Mouse (Mus musculus) midbrain, embryonic 14.5 days (tissue): ENCODE measurements around the gene Pdlim7. TPM values are rescaled to one million over a fixed set of nuclear protein-coding genes. Genes with fewer than 3 reads are reported as not detected.

ENCODE experiments used
- ATAC-seq: fragments of 200-750 bp; cut with Nextera tagmentation; 2 replicates; pipeline ENCODE4 v1.8.0; 2017; ENCODE audit warnings: moderate number of reproducible peaks, moderate library complexity; ENCODE audit not compliant: low FRiP score, low TSS enrichment
- DNase-seq: peaks from one replicate; pipeline ENCODE4 v3.0.0-alpha.2; 2015
- H3K27ac ChIP-seq: fragments of 300-500 bp; sonication (generic); replicated peaks from 2 replicates; pipeline ENCODE4 v1.5.1; 2014; ENCODE audit warnings: mild to moderate bottlenecking, low read depth, low read length, moderate library complexity
- H3K27me3 ChIP-seq: fragments of 300-500 bp; sonication (generic); 2 replicates; pipeline ENCODE4 v1.6.1; 2014; ENCODE audit warnings: low read length, control low read depth, mixed read lengths; ENCODE audit not compliant: control insufficient read depth, insufficient read depth
- H3K36me3 ChIP-seq: fragments of 300-500 bp; sonication (generic); 2 replicates; pipeline ENCODE4 v1.6.1; 2014; ENCODE audit warnings: low read length, control low read depth; ENCODE audit not compliant: control insufficient read depth, insufficient read depth
- H3K4me1 ChIP-seq: fragments of 300-500 bp; sonication (generic); 2 replicates; pipeline ENCODE4 v1.6.1; 2014; ENCODE audit warnings: mild to moderate bottlenecking, antibody characterized with exemption, low read length, control low read depth; ENCODE audit not compliant: control insufficient read depth, insufficient read depth
- H3K4me2 ChIP-seq: fragments of 300-500 bp; sonication (generic); 2 replicates; pipeline ENCODE4 v1.6.1; 2014; ENCODE audit warnings: mild to moderate bottlenecking, low read length, moderate library complexity
- H3K4me3 ChIP-seq: fragments of 300-500 bp; sonication (generic); replicated peaks from 2 replicates; pipeline ENCODE4 v1.5.1; 2014; ENCODE audit warnings: low read depth, low read length
- H3K9ac ChIP-seq: fragments of 300-500 bp; sonication (generic); replicated peaks from 2 replicates; pipeline ENCODE4 v1.6.1; 2014; ENCODE audit warnings: mild to moderate bottlenecking, low read length, moderate library complexity
- H3K9me3 ChIP-seq: fragments of 300-500 bp; sonication (generic); 2 replicates; pipeline ENCODE4 v1.6.1; 2016; ENCODE audit warnings: low read length, control low read depth, mixed read lengths; ENCODE audit not compliant: control insufficient read depth
- WGBS: fragments of 180-500 bp; shearing (Covaris S2); extraction: QIAGEN DNeasy Blood & Tissue Kit; methylation state at CpG from one replicate; pipeline ENCODE4 v1.1.7; 2014; 5-methylcytosine and 5-hydroxymethylcytosine counted together
- polyA plus RNA-seq: library from polyadenylated mRNA; unstranded; fragments of >200 nt; fragmentation: Nextera tagmentation; extraction: Ambion mirVana; gene quantifications from 2 replicates; pipeline ENCODE4 v1.2.1, GENCODE M21; 2014

Pdlim7 gene
- polyA plus RNA-seq, 1 experiment from 2014 or later = 126 TPM

- peaks cover 88% of the 10 kb centered on the region for H3K36me3 ChIP-seq
- H3K4me2 ChIP-seq = no peak overlapping the region
- no peaks in the 10 kb centered on the region for H3K9me3 ChIP-seq
- WGBS = 89% methylated on average over 2 of the region's 2 CpGs
- H3K4me1 ChIP-seq = no peaks in the 10 kb centered on the region
- H3K4me3 ChIP-seq = no peak overlapping the region
- no peaks in the 10 kb centered on the region for H3K27me3 ChIP-seq
- DNase-seq (no peak), ATAC-seq (no peak)
- H3K27ac ChIP-seq = no peak overlapping the region
- no peak overlapping the region for H3K9ac ChIP-seq
Observed at GRCm38 (mm10) chr13:55540933-55541332, 27.5 kb upstream of the Pdlim7 start.

- no peaks in the 10 kb centered on the region for H3K27me3 ChIP-seq
- peak within 1 kb of the TSS; percentile 74 for H3K9ac ChIP-seq
Observed at GRCm38 (mm10) chr13:55536194-55537175, 23.0 kb upstream of the Pdlim7 start, which contains the start of gene Ddx41. Gene Ddx41 (minus strand): TSS chr13:55536658.

GRCm38 (mm10) chr13:55535796-55536193, 22.3 kb upstream of the Pdlim7 start:
- H3K9me3 ChIP-seq = no peaks in the 10 kb centered on the region
- no peak; the same call in 1 of the 2 replicates for ATAC-seq
- 17% methylated on average over 17 of the region's 17 CpGs for WGBS
- peak overlapping the region; percentile 82 for H3K27ac ChIP-seq
- no peaks in the 10 kb centered on the region for H3K27me3 ChIP-seq
- H3K4me3 ChIP-seq = peak overlapping the region; percentile 79
- H3K36me3 ChIP-seq = peaks cover 71% of the 10 kb centered on the region
- peak overlapping the region; percentile 74 for H3K9ac ChIP-seq
- peak overlapping the region; percentile 94 for H3K4me2 ChIP-seq
- no peak for DNase-seq
- peaks cover 9% of the 10 kb centered on the region for H3K4me1 ChIP-seq

More at GRCm38 (mm10) chr13:55536194-55537175, 23.0 kb upstream of the Pdlim7 start, which contains the start of gene Ddx41:
- DNase-seq = peak; percentile 99
- Histone ChIP-seq H3K27ac (peak within 1 kb of the TSS; percentile 82), H3K9me3 (no peaks in the 10 kb centered on the region), H3K4me1 (peaks cover 9% of the 10 kb centered on the region), H3K4me3 (peak within 1 kb of the TSS; percentile 79), H3K36me3 (peaks cover 72% of the 10 kb centered on the region), H3K4me2 (peak within 1 kb of the TSS; percentile 94)
- ATAC-seq = peak; percentile 96
- 1% methylated on average over 70 of the region's 70 CpGs for WGBS

GRCm38 (mm10) chr13:55535191-55535590, 21.7 kb upstream of the Pdlim7 start:
- ATAC-seq (no peak), DNase-seq (no peak)
- H3K4me3 ChIP-seq = peak overlapping the region; percentile 79
- no peaks in the 10 kb centered on the region for H3K27me3 ChIP-seq
- no peaks in the 10 kb centered on the region for H3K9me3 ChIP-seq
- peak overlapping the region; percentile 94 for H3K4me2 ChIP-seq
- H3K4me1 ChIP-seq = peaks cover 9% of the 10 kb centered on the region
- 97% methylated on average over 15 of the region's 15 CpGs for WGBS
- peaks cover 71% of the 10 kb centered on the region for H3K36me3 ChIP-seq
- no peak overlapping the region; the same call in 1 of the 2 replicates for H3K9ac ChIP-seq
- no peak overlapping the region for H3K27ac ChIP-seq

- no peaks in the 10 kb centered on the region for H3K27me3 ChIP-seq
- H3K4me3 ChIP-seq = no peak within 1 kb of the TSS
- H3K27ac ChIP-seq = no peak within 1 kb of the TSS
- ATAC-seq = no peak
- no peak within 1 kb of the TSS for H3K4me2 ChIP-seq
- DNase-seq = no peak
- H3K4me1 ChIP-seq = no peaks in the 10 kb centered on the region
- WGBS = 90% methylated on average over 8 of the region's 8 CpGs
- H3K9me3 ChIP-seq = no peaks in the 10 kb centered on the region
- H3K36me3 ChIP-seq = peaks cover 58% of the 10 kb centered on the region
- H3K9ac ChIP-seq = no peak within 1 kb of the TSS
Observed at GRCm38 (mm10) chr13:55529198-55529915, 15.9 kb upstream of the Pdlim7 start, which contains the start of gene Dok3. Gene Dok3 (minus strand): TSS chr13:55529296.

GRCm38 (mm10) chr13:55527834-55528772, 14.6 kb upstream of the Pdlim7 start:
- ATAC-seq (no peak), DNase-seq (no peak)
- WGBS = 85% methylated on average over 18 of the region's 18 CpGs
- no peaks in the 10 kb centered on the region for H3K27me3 ChIP-seq
- H3K9ac ChIP-seq = no peak overlapping the region
- H3K27ac ChIP-seq = no peak overlapping the region
- H3K4me2 ChIP-seq = no peak overlapping the region
- no peak overlapping the region for H3K4me3 ChIP-seq
- no peaks in the 10 kb centered on the region for H3K4me1 ChIP-seq
- peaks cover 48% of the 10 kb centered on the region for H3K36me3 ChIP-seq
- no peaks in the 10 kb centered on the region for H3K9me3 ChIP-seq

GRCm38 (mm10) chr13:55527212-55527611, 13.7 kb upstream of the Pdlim7 start:
- Histone ChIP-seq H3K27me3 (no peaks in the 10 kb centered on the region), H3K4me2 (no peak overlapping the region), H3K4me3 (no peak overlapping the region), H3K4me1 (no peaks in the 10 kb centered on the region), H3K9me3 (no peaks in the 10 kb centered on the region), H3K9ac (no peak overlapping the region), H3K36me3 (peaks cover 41% of the 10 kb centered on the region), H3K27ac (no peak overlapping the region)
- DNase-seq (no peak), ATAC-seq (no peak)
- WGBS = 87% methylated on average over 16 of the region's 16 CpGs
